ENCODE assay signal across 8 mouse cellular contexts in genomic region chr10:117793436-117794030, GRCm38 (mm10). TPM values are rescaled to one million over a fixed set of nuclear protein-coding genes. Genes with fewer than 3 reads are reported as not detected.
DNase-seq lines count a peak whose midpoint lies in the region; ATAC-seq and TF ChIP-seq lines count a peak whose summit lies in the region.

No protein-coding gene starts in this region.

- no peak overlapping the region for H3K9ac ChIP-seq in limb, embryonic 12.5 days (replicated peaks)
- no peak overlapping the region for H3K9ac ChIP-seq in stomach, postnatal 0 days (ENCODE audit: low read length)

- TF ChIP-seq EP300 in stomach, postnatal 0 days (optimal IDR thresholded peaks at IDR 0.05): no peak

- ATAC-seq in limb, embryonic 12.5 days (ENCODE audit: insufficient number of reproducible peaks, insufficient read depth, low FRiP score, low TSS enrichment, low read depth): no peak
- no peak for ATAC-seq in stomach, postnatal 0 days (ENCODE audit: low FRiP score, low TSS enrichment)
- ATAC-seq in erythroid progenitor cell, adult 5-6 weeks (replicated peaks; ENCODE audit: low FRiP score, poor library complexity, severe bottlenecking): no peak

- TF ChIP-seq CTCF in stomach, postnatal 0 days (IDR thresholded peaks at IDR 0.05; ENCODE audit: low read depth): peak; percentile 26; the same call in 1 of the 2 replicates

- H3K4me1 ChIP-seq in limb, embryonic 12.5 days (replicated peaks): peaks cover 15% of the 10 kb centered on the region
- H3K4me1 ChIP-seq in stomach, postnatal 0 days (replicated peaks; ENCODE audit: control insufficient read depth, insufficient read depth): no peaks in the 10 kb centered on the region

- no peaks in the 10 kb centered on the region for H3K27me3 ChIP-seq in limb, embryonic 12.5 days
- H3K27me3 ChIP-seq in stomach, postnatal 0 days (ENCODE audit: control insufficient read depth, insufficient read depth, low read length): no peaks in the 10 kb centered on the region

- peak overlapping the region; percentile 80 for H3K27ac ChIP-seq in limb, embryonic 12.5 days
- peak overlapping the region; percentile 84 for H3K27ac ChIP-seq in stomach, postnatal 0 days (replicated peaks)

- peak overlapping the region; percentile 53 for H3K4me2 ChIP-seq in limb, embryonic 12.5 days
- peak overlapping the region; percentile 55; the same call in 1 of the 2 replicates for H3K4me2 ChIP-seq in stomach, postnatal 0 days (replicated peaks; ENCODE audit: low read depth)

- peaks cover 3% of the 10 kb centered on the region; the same call in 1 of the 2 replicates for H3K9me3 ChIP-seq in limb, embryonic 12.5 days
- H3K9me3 ChIP-seq in stomach, postnatal 0 days (ENCODE audit: control insufficient read depth, low read length): no peaks in the 10 kb centered on the region

- WGBS in limb, embryonic 12.5 days: 75% methylated on average over 11 of the region's 11 CpGs
- 54% methylated on average over 11 of the region's 11 CpGs for WGBS in stomach, postnatal 0 days

- DNase-seq in adrenal gland, adult (ENCODE audit: inconsistent age in 2 of 2, low spot score in 1 of 2): peak; percentile 36 to 73
- DNase-seq in adrenal gland, postnatal 25 days: no peak
- DNase-seq in ovary, postnatal 36 days (ENCODE audit: low spot score): peak; percentile 30
- DNase-seq in ovary, postnatal 10 days (ENCODE audit: low spot score): no peak
- no peak for DNase-seq in stomach, postnatal 0 days (ENCODE audit: low spot score)
- DNase-seq in yolk sac, embryonic 10.5 days (ENCODE audit: low spot score): no peak

- H3K4me3 ChIP-seq in limb, embryonic 12.5 days (replicated peaks): peak overlapping the region; percentile 87; the same call in 1 of the 2 replicates
- no peak overlapping the region; the same call in 1 of the 2 replicates for H3K4me3 ChIP-seq in stomach, postnatal 0 days (ENCODE audit: low read depth, low read length)

- H3K36me3 ChIP-seq in limb, embryonic 12.5 days: peaks cover 8% of the 10 kb centered on the region; the same call in 1 of the 2 replicates
- no peaks in the 10 kb centered on the region for H3K36me3 ChIP-seq in stomach, postnatal 0 days (ENCODE audit: control insufficient read depth, insufficient read depth, low read length)

RNA-seq across cellular contexts. Expression of gene Nup107, which starts 1.0 kb away (rescaled TPM):
- total RNA-seq in adrenal gland, postnatal 25 days (2021): 16.5 and 23.0 TPM in 2 replicates
- 94.9 and 97.7 TPM in 2 replicates for polyA plus RNA-seq in limb, embryonic 12.5 days (2016; fragmentation: Nextera tagmentation; extraction: Ambion mirVana)
- polyA plus RNA-seq in stomach, postnatal 0 days (2015; fragmentation: Nextera tagmentation; extraction: Ambion mirVana): 14.4 and 16.5 TPM in 2 replicates
- 73.5 and 76.7 TPM in 2 replicates for total RNA-seq in erythroid progenitor cell, adult 5-6 weeks (2015; ENCODE audit: low replicate concordance)
- 45.6 and 89.7 TPM in 2 replicates for total RNA-seq in erythroid progenitor cell, adult 5-6 weeks (2017; ENCODE audit: low replicate concordance)

RNA-seq across cellular contexts. Expression of gene Slc35e3, which starts 47.4 kb away (rescaled TPM):
- 14.0 and 17.0 TPM in 2 replicates for total RNA-seq in adrenal gland, postnatal 25 days (2021)
- 43.8 and 47.2 TPM in 2 replicates for polyA plus RNA-seq in limb, embryonic 12.5 days (2016; fragmentation: Nextera tagmentation; extraction: Ambion mirVana)
- 19.4 and 21.0 TPM in 2 replicates for polyA plus RNA-seq in stomach, postnatal 0 days (2015; fragmentation: Nextera tagmentation; extraction: Ambion mirVana)
- 1.8 TPM in 1 of 2 replicates, not detected in the other for total RNA-seq in erythroid progenitor cell, adult 5-6 weeks (2015; ENCODE audit: low replicate concordance)
- total RNA-seq in erythroid progenitor cell, adult 5-6 weeks (2017; ENCODE audit: low replicate concordance): 2.3 TPM in 1 of 2 replicates, not detected in the other

RNA-seq across cellular contexts. Expression of gene Rap1b, which starts 52.3 kb away (rescaled TPM):
- total RNA-seq in adrenal gland, postnatal 25 days (2021): 128 and 129 TPM in 2 replicates
- polyA plus RNA-seq in limb, embryonic 12.5 days (2016; fragmentation: Nextera tagmentation; extraction: Ambion mirVana): 146 and 154 TPM in 2 replicates
- polyA plus RNA-seq in stomach, postnatal 0 days (2015; fragmentation: Nextera tagmentation; extraction: Ambion mirVana): 130 and 132 TPM in 2 replicates
- total RNA-seq in erythroid progenitor cell, adult 5-6 weeks (2015; ENCODE audit: low replicate concordance): 90.1 and 114 TPM in 2 replicates
- 27.2 and 35.2 TPM in 2 replicates for total RNA-seq in erythroid progenitor cell, adult 5-6 weeks (2017; ENCODE audit: low replicate concordance)

Comparison
In these comparisons a context has a peak if more than half of its experiments do, and no peak if none do; other contexts are left out.
1. DNase-seq: peak in adrenal gland, adult (2 of 2) and ovary, postnatal 36 days (single experiment); none in adrenal gland, postnatal 25 days (single experiment), ovary, postnatal 10 days (single experiment), stomach, postnatal 0 days (single experiment) and yolk sac, embryonic 10.5 days (single experiment).